Mouse (Mus musculus) limb, embryonic 14.5 days (tissue): ENCODE measurements at regions not wholly inside any gene's neighbourhood (a gene's known extent, or its start where the extent isn't known, plus 50 kb on each side); places are given as distances from the start of the nearest gene placed in this dataset.
A peak's percentile ranks its signal among the peaks of the same experiment; 100 is the strongest.

Experiments used
- ATAC-seq: fragments of 200-750 bp; cut with Nextera tagmentation; 2 replicates; pipeline ENCODE4 v1.8.0; 2017; ENCODE audit warnings: low read depth, moderate number of reproducible peaks, moderate TSS enrichment; ENCODE audit not compliant: low FRiP score
- DNase-seq: peaks from one replicate; pipeline ENCODE4 v3.0.0-alpha.2; 2015; ENCODE audit warnings: low spot score
- H3K27ac ChIP-seq: fragments of 300-500 bp; sonication (generic); replicated peaks from 2 replicates; pipeline ENCODE4 v1.5.1; 2014; ENCODE audit warnings: low read depth, mild to moderate bottlenecking, low read length, moderate library complexity, mixed read lengths
- H3K27me3 ChIP-seq: fragments of 300-500 bp; sonication (generic); 2 replicates; pipeline ENCODE4 v1.6.1; 2014; ENCODE audit warnings: low read length, mixed read lengths; ENCODE audit not compliant: control insufficient read depth, insufficient read depth
- H3K36me3 ChIP-seq: fragments of 300-500 bp; sonication (generic); 2 replicates; pipeline ENCODE4 v1.6.1; 2014; ENCODE audit warnings: mild to moderate bottlenecking, low read length, moderate library complexity, mixed read lengths; ENCODE audit not compliant: control insufficient read depth, insufficient read depth
- H3K4me1 ChIP-seq: fragments of 300-500 bp; sonication (generic); 2 replicates; pipeline ENCODE4 v1.6.1; 2014; ENCODE audit warnings: antibody characterized with exemption, low read length, mixed read lengths; ENCODE audit not compliant: control insufficient read depth, insufficient read depth
- H3K4me2 ChIP-seq: fragments of 300-500 bp; sonication (generic); replicated peaks from 2 replicates; pipeline ENCODE4 v1.6.1; 2014; ENCODE audit warnings: low read depth, mild to moderate bottlenecking, low read length, moderate library complexity; ENCODE audit not compliant: severe bottlenecking
- H3K4me3 ChIP-seq: fragments of 300-500 bp; sonication (generic); replicated peaks from 2 replicates; pipeline ENCODE4 v1.5.1; 2014; ENCODE audit warnings: low read length
- H3K9ac ChIP-seq: fragments of 300-500 bp; sonication (generic); 2 replicates; pipeline ENCODE4 v1.6.1; 2014; ENCODE audit warnings: mild to moderate bottlenecking, low read depth, low read length, moderate library complexity; ENCODE audit not compliant: severe bottlenecking
- H3K9me3 ChIP-seq: fragments of 300-500 bp; sonication (generic); 2 replicates; pipeline ENCODE4 v1.6.1; 2016; ENCODE audit warnings: low read length; ENCODE audit not compliant: control insufficient read depth
- POLR2A ChIP-seq: fragments of 200-500 bp; IDR thresholded peaks from 2 replicates; pipeline ENCODE4 v1.8.0; 2012; ENCODE audit warnings: inconsistent platforms, mild to moderate bottlenecking, moderate library complexity, borderline replicate concordance; ENCODE audit not compliant: insufficient read depth, insufficient read length; ENCODE audit errors: extremely low read depth
- WGBS: fragments of 180-500 bp; shearing (Covaris S2); extraction: QIAGEN DNeasy Blood & Tissue Kit; methylation state at CpG from one replicate; pipeline ENCODE4 v1.1.7; 2014; 5-methylcytosine and 5-hydroxymethylcytosine counted together

DNA sequence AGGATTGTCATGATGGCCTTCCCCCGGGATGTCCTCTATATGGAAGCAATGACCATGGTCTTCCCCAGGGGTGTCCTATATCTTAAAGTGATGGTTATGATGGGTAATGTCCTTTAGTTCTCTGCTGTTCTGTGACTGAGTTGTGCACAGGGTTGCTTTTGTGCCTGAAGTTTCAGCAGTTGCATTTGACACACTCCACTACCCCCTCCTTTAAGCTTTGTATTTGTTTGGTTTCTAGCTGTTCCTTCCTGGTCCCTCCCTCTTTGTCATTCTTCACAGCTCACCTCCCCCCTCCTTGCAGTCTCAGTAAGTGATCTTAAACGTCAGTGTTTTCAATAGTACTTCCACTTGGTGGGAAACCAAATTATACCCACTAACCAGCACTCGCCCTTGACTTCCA lies 464.4 kb downstream of the Nedd1 start:
- H3K4me1 ChIP-seq: no peaks in the 10 kb centered on the region
- ATAC-seq: no peak
- H3K4me2 ChIP-seq: no peak overlapping the region
- no peak for TF ChIP-seq POLR2A
- H3K27ac ChIP-seq: no peak overlapping the region
- no peak for DNase-seq
- H3K27me3 ChIP-seq: no peaks in the 10 kb centered on the region
- 70% methylated on average over 3 of the region's 3 CpGs for WGBS
- H3K9me3 ChIP-seq: no peaks in the 10 kb centered on the region
- no peaks in the 10 kb centered on the region for H3K36me3 ChIP-seq
- no peak overlapping the region for H3K4me3 ChIP-seq
- H3K9ac ChIP-seq: no peak overlapping the region

DNA sequence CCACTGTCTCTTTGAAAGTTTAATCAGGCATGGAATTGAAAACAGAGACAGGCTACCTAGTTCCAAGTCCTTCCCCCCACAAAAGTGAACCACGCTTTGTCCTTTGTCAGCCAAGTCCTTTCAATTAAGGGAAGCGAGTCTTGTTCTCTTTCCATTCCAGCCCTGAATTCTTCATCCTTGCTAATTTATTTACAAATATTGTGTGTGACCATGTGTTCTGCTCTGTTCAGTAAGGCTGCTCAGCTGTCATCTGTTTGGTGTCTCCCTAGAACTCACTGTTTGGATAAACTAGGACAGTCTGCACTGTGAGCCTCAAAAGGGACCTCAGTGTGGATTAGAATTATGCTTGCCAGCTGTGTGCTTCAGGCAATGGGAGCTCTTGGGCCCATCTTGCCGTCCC lies 473.6 kb downstream of the Nedd1 start:
- no peak overlapping the region for H3K9ac ChIP-seq
- no peaks in the 10 kb centered on the region for H3K9me3 ChIP-seq
- no peak overlapping the region for H3K27ac ChIP-seq
- DNase-seq (no peak), ATAC-seq (no peak)
- no peaks in the 10 kb centered on the region for H3K36me3 ChIP-seq
- 52% methylated on average over 3 of the region's 3 CpGs for WGBS
- no peaks in the 10 kb centered on the region for H3K4me1 ChIP-seq
- H3K4me3 ChIP-seq: no peak overlapping the region
- H3K27me3 ChIP-seq: no peaks in the 10 kb centered on the region
- TF ChIP-seq POLR2A: no peak
- H3K4me2 ChIP-seq: no peak overlapping the region

DNA sequence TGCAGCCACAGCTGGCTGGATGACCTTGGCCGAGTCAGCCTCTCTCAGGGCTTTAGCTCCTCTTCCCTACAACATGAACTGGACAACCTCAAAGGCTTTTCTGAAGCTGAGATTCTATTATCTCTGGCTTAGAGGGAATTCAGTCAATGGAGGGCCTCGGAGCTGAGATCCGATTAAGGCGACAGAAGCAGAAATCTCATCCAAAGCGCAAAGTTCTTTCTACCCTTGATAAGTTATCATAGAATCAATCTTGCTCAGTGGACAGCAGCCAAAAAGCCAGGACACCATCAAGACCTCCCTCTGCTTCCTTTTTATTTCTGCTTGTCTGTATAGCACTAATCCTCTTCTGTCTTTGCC lies 474.8 kb downstream of the Nedd1 start:
- no peaks in the 10 kb centered on the region for H3K9me3 ChIP-seq
- 70% methylated on average over 5 of the region's 5 CpGs for WGBS
- ATAC-seq (no peak), DNase-seq (no peak)
- TF ChIP-seq POLR2A: no peak
- no peaks in the 10 kb centered on the region for H3K4me1 ChIP-seq
- H3K4me3 ChIP-seq: no peak overlapping the region
- H3K27me3 ChIP-seq: no peaks in the 10 kb centered on the region
- no peak overlapping the region for H3K9ac ChIP-seq
- no peaks in the 10 kb centered on the region for H3K36me3 ChIP-seq
- H3K4me2 ChIP-seq: no peak overlapping the region
- no peak overlapping the region for H3K27ac ChIP-seq

DNA sequence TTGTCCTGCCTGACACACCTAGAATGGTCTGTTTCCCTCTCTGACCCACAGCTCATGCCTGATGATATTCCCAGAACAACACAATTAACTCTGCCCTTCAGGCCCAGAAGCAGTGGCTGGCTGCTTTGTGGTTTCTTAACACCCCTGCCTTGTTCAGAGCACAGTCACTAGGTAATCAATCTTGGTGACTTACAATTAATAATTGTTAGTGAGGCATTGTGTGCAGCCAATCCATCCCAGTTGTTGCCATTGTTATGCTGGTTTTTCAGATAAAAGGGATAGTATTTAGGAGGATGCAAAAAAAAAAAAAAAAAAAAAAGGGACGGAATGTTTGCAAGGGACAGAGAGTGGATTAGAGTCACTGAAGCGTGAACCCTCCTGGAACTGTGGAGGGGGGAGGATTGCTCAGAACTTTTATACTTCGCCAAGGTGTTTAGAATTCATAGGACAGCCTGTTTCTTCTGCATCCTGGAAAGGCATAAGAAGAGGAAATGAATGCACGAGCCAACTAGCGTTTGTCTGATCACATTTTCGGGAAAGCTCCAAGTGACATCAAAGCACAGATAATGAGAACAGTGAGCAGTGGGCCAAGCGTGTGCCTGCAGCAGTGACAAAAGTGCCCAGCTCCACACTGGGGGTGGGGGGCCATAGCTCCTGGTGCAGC lies 475.3 kb downstream of the Nedd1 start:
- no peaks in the 10 kb centered on the region for H3K27me3 ChIP-seq
- DNase-seq (no peak), ATAC-seq (no peak)
- no peaks in the 10 kb centered on the region for H3K9me3 ChIP-seq
- no peaks in the 10 kb centered on the region for H3K36me3 ChIP-seq
- TF ChIP-seq POLR2A: no peak
- H3K9ac ChIP-seq: no peak overlapping the region
- 43% methylated on average over 7 of the region's 7 CpGs for WGBS
- no peak overlapping the region for H3K27ac ChIP-seq
- H3K4me2 ChIP-seq: no peak overlapping the region
- no peaks in the 10 kb centered on the region for H3K4me1 ChIP-seq
- no peak overlapping the region for H3K4me3 ChIP-seq

DNA sequence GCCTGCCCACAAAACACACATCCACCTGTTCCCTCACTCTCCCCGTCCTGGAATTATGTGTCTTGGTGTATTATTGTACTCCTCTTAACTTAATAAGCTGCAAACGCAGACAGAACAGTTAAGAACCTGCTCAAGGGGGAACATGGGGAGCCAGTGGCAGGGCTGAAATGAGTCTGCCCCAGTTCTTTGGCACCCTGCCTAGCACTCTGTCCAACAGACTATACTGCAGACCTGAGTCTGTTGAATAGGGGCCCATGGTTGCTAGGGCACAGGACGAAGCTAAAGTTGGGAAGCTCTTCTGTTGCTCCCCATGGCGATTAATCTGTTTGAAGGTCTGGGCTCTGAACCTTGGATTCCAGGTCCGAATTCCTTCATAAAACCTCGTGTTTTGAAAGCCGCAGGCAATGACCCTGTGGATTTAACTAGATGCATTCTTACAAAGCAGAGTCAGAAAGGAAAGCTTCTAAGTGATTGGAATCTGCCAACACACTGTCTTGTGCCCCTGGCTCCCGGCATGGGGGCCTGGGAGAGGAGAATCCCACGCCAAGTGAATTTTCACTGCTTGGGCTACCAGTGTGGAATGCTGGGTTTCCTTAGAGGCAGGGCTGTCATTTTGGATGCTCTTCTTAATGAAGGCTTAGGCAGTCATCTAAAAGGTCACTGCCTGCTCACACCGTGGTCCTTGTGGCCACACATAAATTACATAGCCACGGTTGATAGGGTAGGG lies 479.3 kb downstream of the Nedd1 start:
- no peaks in the 10 kb centered on the region for H3K9me3 ChIP-seq
- WGBS: 46% methylated on average over 11 of the region's 11 CpGs
- DNase-seq (peak; percentile 65), ATAC-seq (peak; percentile 55; the same call in 1 of the 2 replicates)
- H3K27ac ChIP-seq: no peak overlapping the region
- no peaks in the 10 kb centered on the region for H3K27me3 ChIP-seq
- no peak overlapping the region for H3K4me3 ChIP-seq
- no peak overlapping the region for H3K9ac ChIP-seq
- no peaks in the 10 kb centered on the region for H3K4me1 ChIP-seq
- TF ChIP-seq POLR2A: no peak
- H3K36me3 ChIP-seq: no peaks in the 10 kb centered on the region
- no peak overlapping the region for H3K4me2 ChIP-seq
